Mouse (Mus musculus) liver, postnatal 0 days (tissue): Measurements from ENCODE around the gene Rapgef1.

Source experiments
- CTCF ChIP-seq: sonication (generic); IDR thresholded peaks from 2 replicates; pipeline ENCODE4 v1.5.1; 2016; ENCODE audit warnings: antibody characterized with exemption, low read depth
- EP300 ChIP-seq: IDR thresholded peaks from 2 replicates; pipeline ENCODE4 v1.6.1; 2016; ENCODE audit warnings: antibody characterized with exemption, low read depth, mild to moderate bottlenecking

- TF ChIP-seq CTCF (no peak), EP300 (no peak)
Measured at GRCm38 (mm10) chr2:29672746-29673536, 53.4 kb downstream of the Rapgef1 start.
